Mouse (Mus musculus): Measurements from ENCODE around the gene Olfr522. TPM values are rescaled to one million over a fixed set of nuclear protein-coding genes. Genes with fewer than 3 reads are reported as not detected.
"Not testable (repeated sequence)": the region's sequence is repeated elsewhere in the genome, so short reads cannot be mapped to it uniquely, and the experiment has no call there.

The Olfr522 gene
- total RNA-seq, 1 experiment from 2014 or later: not detected

DNA sequence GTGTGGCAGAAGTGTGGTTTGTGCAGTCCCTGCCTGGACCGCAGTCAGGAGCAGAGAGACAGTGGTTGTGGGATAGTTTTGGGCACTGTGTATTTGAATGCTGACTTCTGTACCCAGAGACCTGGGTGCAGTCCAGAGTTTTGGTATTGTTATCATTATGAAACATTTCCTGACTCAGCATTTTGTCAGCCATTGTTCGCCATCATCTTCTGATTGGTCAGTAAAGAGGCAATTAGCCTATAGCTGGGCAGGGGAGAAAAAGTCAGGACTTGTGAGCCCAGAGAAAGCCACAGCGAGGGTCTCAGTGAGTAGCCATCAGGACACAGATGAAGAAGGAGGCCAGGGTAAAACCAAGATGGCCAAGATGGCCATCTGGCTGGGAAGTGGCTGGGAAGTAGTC is 4.2 kb downstream of the Olfr522 start:
- DNase-seq: no peak

DNA sequence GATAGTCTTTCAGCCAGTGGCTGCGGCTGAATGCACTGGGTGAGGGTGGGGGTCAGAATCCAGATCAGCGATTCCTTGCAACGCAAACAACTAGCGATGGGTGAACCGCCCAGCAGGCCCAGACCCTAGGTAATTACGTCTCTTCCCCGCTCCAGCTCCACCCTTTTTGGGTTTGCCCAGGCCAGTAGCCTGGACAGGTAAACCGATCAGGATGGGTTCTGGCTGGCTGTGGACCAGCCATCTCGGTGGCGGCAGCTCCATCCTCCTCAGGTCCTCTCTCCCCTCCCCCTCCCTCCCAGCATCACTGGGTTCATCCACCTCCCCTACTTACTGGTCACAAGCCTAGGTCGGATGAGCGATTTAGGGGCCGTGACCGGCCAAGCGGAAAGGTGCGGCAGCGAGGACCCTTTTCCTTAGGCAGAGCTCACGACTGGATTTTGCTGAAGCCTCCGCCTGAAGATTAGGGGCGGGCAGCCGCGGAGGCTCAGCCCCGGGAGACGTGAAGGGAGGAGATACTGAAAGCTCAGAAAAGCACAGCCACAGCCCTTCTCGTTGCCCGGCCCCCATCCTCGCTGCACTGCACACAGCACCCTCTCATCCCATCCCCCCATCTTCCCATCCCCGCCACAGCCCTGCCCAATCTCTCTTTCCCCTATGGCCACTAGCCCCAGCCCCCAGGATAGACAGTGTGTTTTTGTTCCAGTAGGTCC is 10.2 kb downstream of the Olfr522 start, which contains the start of gene Sprn:
Sprn (minus strand) TSS at position 660 of the 710 bp plus-strand sequence.
- DNase-seq: no peak

DNA sequence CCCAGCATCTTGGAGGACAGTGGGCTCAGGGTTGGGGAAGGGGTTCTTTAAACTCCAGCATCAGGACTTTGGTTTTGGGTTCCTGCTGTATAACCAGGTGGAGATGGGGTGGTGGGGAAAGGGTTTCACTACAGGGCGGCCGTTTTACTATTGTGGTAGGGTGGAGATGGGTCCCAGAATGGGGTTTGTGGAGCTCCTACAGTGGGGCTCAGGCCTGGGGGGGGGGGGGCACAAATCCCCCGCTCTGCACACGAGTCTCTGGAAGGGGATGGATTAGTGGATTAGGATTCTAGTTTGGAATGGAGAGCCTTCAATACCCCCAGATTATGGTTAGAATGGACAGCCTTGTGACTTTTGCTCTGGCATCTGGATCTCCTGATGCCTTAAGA is 10.7 kb downstream of the Olfr522 start:
- DNase-seq: no peak

DNA sequence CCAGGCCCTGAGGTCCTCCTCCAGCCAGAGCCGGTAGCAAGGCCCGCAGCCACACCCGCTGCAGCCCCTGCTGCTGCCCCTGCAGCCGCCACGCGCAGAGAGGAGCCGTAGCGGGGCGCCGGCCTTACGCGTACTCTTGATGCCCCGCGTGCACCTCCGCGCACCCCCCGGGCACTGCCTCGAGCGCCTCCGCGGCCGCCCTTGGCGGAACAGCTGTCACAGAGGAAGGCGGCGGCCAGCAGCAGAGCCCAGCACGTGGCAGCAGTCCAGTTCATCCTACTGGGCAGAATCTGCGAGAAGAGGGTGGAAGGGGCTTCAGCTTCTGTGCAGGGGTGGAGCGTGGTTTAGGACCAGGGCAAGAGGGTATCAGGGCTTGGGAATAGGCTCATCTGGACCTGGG is 11.2 kb downstream of the Olfr522 start:
- DNase-seq: peak; percentile 36

DNA sequence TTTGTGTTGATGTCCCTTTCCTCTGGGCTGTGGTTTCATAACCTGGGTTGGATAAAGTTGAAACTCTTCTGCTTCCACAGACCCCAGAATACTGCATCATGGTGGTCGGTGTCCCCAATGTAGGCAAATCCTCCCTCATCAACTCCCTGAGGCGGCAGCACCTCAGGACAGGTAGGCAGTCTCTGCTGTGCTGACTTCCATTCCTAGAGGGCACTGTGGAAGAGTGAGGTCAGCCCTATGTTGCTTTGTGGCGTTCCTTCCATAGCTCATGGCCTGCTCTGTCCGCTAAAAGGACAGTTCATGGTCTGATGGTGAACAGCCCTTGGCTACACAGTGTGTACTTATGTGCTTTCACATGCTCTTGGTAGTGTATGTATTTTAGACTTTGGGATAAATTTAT is 20.0 kb downstream of the Olfr522 start:
- DNase-seq: no peak

DNA sequence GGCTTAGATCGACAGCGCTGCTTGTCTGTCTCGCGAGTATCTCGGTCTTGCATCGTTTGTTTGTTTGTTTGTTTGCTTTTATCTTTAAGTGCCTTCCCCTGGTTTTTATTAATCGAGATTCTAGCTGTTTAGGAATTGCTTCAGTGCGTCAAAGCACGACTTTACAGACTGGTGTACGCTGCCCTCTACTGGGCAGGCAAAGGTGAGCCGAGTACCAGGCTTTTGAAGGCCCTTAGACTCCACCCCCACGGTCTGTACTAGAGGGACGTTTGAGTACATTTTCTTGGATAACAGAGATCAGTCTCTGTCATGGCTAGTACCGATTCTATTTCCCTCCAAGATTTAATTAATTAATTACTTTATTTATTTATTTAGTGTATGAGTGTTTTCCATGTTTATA is 23.2 kb downstream of the Olfr522 start:
- peak; percentile 68 for DNase-seq

DNA sequence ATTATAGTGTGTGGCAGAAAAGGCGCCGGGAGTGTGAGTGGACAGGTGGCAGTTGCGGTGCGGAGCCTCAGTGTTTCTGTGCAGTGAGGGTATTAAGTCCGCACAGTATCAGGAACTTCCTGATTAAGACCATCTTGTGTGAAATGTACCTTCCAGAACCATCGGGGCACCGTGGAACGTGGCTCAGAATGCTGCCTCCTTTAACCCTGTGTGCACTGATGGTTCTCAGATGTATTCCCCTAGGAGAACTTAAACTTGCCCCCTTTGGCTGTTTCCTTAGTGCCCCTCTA is 26.6 kb downstream of the Olfr522 start:
- DNase-seq: no peak

DNA sequence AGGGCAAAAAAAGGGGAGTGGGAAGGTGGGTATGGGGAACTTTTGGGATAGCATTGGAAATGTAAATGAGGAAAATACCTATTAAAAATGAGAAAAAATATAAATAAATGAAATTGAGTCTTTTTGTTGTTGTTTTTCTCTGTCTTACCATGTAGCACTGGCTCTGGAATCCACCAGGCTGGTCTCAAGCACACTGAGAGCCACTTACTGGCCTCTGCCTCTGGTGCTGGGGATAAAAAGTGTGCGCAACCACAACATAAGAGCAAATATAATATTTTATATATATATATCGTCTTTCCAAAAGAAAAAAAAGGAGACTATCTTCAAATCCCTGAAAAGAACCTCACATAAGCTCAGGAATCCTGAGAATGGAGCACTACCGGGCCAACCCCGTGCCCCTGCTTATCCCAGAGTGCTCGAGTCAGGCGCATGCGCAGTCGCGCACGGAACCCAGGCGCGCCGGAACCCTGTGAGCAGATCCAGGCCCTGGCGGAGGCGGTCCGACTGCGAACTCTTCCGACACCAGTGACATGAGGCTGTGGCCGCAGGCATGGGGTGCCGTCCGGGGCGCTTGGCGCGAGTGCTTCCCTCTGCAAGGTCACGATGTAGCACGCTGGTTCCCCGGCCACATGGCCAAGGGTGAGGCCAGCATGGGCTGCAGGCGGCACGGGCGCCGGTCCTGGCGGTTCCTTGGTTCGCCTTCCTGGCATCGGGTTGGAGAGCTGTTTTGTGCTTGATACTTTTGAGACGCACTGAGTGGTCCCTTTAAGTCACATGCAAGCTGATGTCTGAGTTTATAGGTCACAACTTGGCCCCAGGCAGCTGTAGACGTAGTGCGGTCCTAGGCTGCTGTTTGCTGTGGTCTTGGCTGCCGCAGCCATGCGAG is 27.2 kb downstream of the Olfr522 start, which contains the start of gene Mtg1:
Mtg1 (plus strand) TSS at position 430 of the 886 bp plus-strand sequence.
- peak; percentile 97 for DNase-seq

DNA sequence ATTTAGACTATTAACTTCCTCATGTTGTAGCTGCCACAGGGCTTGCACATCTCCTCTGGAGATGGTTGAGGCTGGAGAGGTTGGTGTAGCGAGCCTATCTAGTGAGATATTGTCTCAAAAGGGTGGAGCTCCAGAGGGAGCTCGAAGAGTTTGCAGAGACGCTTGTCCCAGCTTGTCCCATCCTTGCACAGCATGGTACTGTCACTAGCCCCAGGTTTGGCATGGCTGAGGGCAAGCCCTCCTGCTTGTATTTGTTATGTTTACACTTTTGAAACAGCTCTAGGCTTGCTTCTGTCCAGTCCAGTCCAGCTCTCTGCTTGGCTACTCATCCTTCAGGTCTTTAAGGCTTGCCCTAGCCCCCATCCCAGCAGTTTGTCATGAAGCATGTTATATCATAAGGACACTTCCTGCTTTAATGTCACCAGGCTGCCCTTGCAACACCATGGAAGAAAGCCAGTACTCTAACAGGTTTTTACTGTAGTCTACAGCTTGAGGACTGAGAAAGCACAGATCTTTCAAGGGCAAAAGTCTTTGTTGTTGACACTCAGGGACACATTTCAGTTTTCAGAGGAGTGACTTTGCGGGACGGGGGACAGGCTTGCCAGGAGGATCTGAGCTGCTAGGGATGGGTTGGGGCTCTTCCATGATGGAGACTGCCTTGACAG is 29.3 kb downstream of the Olfr522 start:
- no peak for DNase-seq

DNA sequence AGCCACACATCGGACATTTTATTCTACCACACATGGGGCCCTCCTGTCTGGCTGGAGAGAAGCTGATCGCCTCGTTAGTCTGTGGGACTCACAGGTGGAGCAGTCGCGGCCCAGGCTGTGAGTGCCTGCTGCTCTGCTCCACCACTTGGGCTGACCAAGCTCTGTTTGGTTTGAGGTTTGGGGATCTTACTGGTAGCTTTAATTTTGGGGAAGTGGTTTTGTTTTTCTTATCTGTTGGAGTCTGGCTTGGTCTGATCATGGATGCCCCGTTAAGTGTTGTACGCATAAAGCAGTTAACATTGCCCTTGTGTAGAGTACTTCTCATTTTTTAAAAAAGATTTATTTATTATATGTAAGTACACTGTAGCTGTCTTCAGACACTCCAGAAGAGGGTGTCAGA is 30.5 kb downstream of the Olfr522 start:
- not testable (repeated sequence) for DNase-seq

DNA sequence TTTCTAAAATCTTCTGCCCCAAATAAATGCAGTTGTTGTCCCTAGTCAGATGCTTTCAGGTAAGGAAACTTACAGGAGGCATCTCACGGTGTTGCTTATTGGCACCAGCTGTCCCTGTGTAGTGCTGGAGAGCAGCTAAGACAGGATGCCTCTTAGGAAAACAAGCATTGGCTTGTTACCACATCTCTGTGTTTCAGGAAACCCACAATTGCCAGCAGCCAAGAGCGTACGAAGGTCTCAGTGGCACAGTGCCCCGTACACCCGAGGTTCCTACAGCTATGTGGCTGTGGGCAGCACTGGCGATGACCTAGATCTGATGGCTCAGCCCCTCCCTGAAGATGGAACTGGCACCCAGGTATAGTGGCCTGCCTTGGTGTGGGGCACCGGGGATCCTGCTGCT is 32.4 kb downstream of the Olfr522 start:
- DNase-seq: not testable (repeated sequence)

DNA sequence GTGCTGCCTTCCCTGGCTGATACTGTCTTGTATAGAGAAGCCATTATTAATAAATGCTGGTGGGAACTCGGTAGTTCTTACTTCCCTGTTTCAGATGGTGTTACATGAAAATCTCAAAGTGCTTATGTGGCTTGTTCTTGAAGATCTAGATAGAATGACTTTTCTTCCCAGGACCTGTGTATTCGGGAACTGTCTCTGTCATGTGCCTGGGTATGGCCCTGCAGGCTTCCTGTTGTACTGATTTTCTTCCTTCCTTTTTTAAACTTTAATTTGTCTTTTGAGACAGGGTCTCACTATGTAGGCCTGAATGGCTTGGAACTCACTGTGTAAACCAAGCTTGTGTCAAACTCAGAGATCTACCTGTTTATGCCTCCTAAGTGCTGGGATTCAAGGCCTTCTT is 36.7 kb downstream of the Olfr522 start:
- DNase-seq: no peak

DNA sequence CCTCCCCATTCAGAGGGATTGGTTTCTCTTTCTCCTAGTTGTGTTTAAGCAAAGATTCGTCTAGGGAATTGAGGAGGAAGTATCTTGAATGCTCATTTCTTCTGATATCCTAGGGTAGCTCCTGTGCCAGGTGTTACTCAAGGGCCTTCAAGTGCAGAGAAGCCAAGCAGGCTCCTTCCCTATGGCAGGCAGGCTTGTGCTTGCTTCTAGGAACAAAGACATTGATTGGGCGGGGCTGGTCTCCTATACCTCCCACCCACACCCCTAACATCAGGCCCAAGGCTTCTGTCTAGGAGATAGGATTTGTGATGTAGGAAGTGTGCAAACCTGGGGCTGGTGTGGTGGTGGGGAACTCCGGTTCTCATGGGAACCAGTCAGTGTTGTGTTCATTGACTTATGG is 37.6 kb downstream of the Olfr522 start:
- no peak for DNase-seq

DNA sequence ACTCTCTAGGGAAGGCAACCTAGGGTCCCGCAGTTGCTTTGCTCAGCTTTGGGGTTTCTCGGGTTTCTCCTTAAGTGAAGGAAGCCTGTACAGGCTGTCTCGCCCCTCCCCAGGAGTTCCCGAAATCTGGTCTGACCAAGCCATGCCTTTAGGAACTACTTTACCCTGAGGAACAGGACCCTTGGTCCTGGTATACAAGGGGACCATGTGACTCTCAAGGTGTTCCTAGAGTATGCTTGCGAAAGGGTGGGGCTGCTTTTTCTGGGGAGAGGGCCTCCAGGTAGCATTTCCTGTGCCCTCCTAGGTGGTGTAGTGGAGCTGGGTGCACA is 38.6 kb downstream of the Olfr522 start:
- no peak for DNase-seq

DNA sequence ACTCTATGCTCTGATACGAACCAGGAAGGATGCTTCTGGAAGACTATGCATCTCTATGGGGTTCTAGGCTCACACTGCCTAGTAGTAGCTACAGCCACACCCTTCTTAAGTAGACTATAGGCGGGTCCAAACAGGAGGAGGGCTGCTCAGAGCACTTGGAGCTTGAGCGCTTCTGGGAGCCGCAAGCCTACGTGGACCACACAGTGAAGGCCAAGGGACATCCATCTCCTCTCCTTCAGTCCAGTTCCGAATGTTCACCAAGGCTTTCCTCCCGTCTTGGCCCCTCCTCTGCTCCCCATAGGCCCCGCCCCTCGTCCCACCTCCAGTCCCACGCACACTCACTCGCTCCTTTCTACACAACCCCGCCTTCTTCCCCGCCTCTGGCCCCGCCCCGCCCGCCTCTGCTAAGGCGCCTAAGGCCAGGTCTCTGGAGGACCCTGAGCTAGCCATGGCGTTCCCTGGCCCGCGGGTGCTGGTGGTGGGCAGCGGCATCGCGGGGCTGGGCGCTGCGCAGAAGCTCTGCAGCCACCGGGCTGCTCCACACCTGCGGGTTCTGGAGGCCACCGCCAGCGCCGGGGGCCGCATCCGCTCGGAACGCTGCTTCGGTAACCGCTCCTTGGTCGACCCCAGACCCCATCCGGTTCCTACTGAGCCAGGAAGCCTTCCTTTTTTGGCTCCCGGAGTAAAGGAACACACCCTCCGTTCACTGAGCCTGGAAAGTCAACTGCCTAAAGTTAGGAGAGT is 39.1 kb downstream of the Olfr522 start:
- DNase-seq: peak; percentile 95

DNA sequence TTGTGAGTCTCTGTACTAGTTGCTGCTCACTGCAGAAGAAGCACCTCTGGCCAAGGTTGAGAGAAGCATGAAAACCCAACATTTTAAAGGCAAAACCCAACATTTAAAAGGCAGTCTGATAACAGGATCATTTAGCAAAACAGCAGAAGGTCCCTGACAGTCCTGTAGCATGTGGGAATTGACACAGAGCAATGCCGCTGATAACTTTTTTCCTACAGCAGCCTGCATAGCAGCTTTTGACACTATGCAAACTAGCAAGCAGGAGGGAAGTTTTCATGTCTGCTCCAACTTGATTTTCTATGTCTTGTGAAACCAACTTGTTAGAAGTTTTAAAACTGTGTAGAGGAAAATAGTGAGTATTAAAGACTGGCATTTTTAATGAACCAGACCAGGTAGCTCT is 40.2 kb downstream of the Olfr522 start:
- DNase-seq: no peak

DNA sequence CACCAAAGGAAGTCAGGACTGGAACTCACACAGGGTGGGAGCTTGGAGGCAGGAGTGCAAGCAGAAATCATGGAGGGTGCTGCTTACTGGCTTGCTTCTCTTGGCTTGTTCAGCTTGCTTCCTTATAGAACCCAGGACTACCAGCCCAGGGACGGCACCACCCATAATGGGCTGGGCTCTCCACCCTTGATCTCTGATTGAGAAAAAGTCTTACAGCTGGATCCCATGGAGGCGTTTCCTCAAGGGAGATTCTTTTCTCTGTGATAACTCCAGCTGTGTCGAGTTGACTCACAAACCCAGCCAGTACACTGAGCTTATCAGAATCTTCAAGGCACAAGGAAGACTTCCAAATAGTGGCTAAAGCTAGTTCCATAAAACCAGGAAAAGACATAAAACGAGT is 41.8 kb downstream of the Olfr522 start:
- no peak for DNase-seq

DNA sequence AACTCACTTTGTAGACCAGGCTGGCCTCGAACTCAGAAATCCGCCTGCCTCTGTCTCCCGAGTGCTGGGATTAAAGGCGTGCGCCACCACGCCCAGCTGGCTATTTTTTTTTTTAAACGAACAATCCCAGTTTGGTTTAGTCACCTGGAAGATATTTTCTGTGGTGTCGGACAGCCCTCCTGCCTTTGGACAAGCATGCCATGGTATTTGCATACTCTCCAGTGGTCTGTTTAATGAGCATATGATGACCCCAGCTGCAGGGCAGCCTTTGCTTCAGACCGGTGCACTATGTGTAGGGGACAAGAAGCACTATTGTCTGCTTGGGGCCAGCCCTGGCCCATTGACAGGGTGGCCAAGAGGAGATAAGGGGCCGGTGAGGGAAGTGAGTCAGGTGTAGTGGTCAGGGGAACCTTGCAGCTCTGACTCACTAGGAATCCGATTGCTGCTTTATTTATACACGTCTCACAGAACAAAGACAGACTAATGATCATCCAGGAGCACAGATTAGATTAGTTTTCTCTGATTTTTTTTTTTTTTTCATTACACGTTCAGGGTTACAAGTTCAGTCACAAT is 43.1 kb downstream of the Olfr522 start:
- DNase-seq: no peak

DNA sequence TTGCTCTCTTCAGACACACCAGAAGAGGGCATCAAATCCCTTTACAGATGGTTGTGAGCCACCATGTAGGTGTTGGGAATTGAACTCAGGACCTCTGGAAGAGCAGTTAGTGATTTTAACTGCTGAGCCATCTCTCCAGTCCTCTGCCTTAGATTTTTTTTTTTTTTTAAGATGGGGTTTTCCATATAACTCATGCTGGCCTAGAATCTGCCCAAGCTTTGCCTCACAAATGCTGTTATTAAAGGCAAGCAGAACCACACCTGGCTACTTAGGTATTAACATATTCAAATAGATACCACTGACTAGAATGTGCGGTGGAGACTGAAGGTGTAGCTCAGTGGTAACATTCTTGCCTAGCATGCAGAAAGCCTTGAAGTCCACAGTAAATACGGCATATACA is 44.1 kb downstream of the Olfr522 start:
- DNase-seq: no peak

DNA sequence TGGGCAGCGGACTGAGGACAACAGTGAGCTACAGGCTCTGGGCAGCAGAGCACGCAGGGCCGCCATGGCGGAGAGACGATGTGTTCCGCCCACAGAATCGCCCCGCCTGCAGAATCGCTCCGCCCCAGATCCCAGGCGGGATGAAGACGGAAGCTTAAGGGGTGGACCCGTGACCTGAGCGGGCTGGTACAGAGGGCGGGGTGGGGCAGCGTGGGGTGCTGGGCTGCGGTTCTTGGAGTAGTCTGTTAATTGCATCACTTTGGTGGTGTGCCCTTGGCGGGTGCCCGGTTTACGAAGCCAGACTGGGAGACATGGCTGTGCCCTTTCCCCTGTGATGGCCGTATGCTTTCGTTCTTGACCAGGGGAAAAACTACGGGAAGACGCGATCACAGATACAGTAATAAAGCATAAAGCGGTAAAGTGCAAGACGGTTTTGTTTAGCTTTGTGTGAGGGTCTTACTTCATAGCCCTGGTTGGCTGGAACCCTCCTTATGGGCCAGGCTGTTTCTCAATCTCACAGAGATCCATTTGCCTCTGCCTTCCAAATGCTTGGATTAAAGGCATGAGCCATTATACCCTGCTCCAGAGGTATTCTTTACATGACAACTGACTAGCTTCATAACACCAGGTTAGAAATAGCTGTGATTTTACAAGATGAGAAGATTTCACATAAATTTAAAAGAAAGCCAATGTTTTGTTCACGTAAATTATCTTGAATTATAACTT is 48.1 kb downstream of the Olfr522 start, which contains the start of gene Echs1:
Echs1 (minus strand) TSS at position 148 of the 726 bp plus-strand sequence.
- DNase-seq: peak; percentile 91

DNA sequence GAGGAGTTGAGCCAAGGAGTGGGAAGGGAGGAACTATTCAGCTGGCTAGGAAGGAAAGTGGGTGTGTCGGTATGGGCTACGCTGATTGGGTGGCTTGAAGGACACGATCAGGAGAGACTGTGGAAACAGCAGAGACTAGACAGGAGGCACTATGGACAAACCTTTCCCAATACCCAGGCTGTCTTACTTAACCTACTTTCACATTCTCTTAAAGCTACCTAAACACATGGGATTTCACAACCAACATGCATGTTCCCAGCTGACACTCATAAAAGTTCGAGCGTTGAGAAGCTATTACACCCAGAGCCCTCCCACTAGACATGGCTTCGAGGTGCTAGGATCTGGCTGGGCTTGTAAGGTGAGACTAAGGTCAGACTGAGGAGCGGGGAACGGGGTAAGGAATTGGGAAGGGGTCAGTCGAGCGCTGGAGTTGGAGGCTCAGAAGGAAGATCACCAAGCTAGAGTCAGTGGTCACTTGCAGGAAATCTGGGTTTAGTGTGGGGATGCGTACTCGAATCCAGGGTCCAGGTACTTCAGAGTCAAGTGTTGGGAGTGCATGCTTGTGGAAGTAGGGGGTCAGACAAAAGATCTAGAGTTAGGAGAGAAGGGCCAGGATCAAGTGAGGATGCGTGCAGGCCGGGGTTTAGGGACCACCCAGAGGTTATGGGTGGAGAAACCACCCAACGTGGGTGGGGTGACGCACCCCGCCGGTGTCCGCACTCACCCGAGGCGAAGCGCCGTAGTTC is 48.8 kb downstream of the Olfr522 start, which contains the start of gene Paox:
Paox (plus strand) TSS at position 217 of the 746 bp plus-strand sequence.
- DNase-seq: peak; percentile 48
